Mouse (Mus musculus) intestine, postnatal 0 days (tissue): Measurements from ENCODE around the gene Vps8. TPM values are rescaled to one million over a fixed set of nuclear protein-coding genes. Genes with fewer than 3 reads are reported as not detected.

ENCODE experiments used
- ATAC-seq: fragments of 200-750 bp; cut with Nextera tagmentation; 2 replicates; pipeline ENCODE4 v1.8.0; 2017; ENCODE audit warnings: mild to moderate bottlenecking, moderate TSS enrichment, moderate library complexity
- H3K27ac ChIP-seq: fragments of 300-500 bp; sonication (generic); 2 replicates; pipeline ENCODE4 v1.5.1; 2014; ENCODE audit warnings: mild to moderate bottlenecking, low read depth, low read length, moderate library complexity
- H3K27me3 ChIP-seq: fragments of 300-500 bp; sonication (generic); replicated peaks from 2 replicates; pipeline ENCODE4 v1.6.1; 2014; ENCODE audit warnings: low read length, mixed read lengths; ENCODE audit not compliant: control insufficient read depth, insufficient read depth
- H3K36me3 ChIP-seq: fragments of 300-500 bp; sonication (generic); 2 replicates; pipeline ENCODE4 v1.6.1; 2014; ENCODE audit warnings: mild to moderate bottlenecking, moderate library complexity; ENCODE audit not compliant: control insufficient read depth, insufficient read depth
- H3K4me1 ChIP-seq: fragments of 300-500 bp; sonication (generic); replicated peaks from 2 replicates; pipeline ENCODE4 v1.6.1; 2014; ENCODE audit warnings: antibody characterized with exemption, low read length, mixed read lengths; ENCODE audit not compliant: control insufficient read depth, insufficient read depth
- H3K4me2 ChIP-seq: fragments of 300-500 bp; sonication (generic); replicated peaks from 2 replicates; pipeline ENCODE4 v1.6.1; 2014; ENCODE audit warnings: low read depth, mild to moderate bottlenecking, moderate library complexity
- H3K4me3 ChIP-seq: fragments of 300-500 bp; sonication (generic); 2 replicates; pipeline ENCODE4 v1.5.1; 2014; ENCODE audit warnings: low read depth, low read length
- H3K9ac ChIP-seq: fragments of 300-500 bp; sonication (generic); 2 replicates; pipeline ENCODE4 v1.6.1; 2014; ENCODE audit warnings: mild to moderate bottlenecking, low read depth, low read length
- H3K9me3 ChIP-seq: fragments of 300-500 bp; sonication (generic); 2 replicates; pipeline ENCODE4 v1.6.1; 2016; ENCODE audit warnings: mixed run types; ENCODE audit not compliant: control insufficient read depth
- CTCF ChIP-seq: sonication (generic); IDR thresholded peaks from 2 replicates; pipeline ENCODE4 v1.5.1; 2016; ENCODE audit warnings: low read depth, mild to moderate bottlenecking, control low read depth, antibody characterized with exemption, moderate library complexity
- WGBS: fragments of 180-500 bp; shearing (Covaris S2); extraction: QIAGEN DNeasy Blood & Tissue Kit; methylation state at CpG from one replicate; pipeline ENCODE4 v1.1.7; 2014; 5-methylcytosine and 5-hydroxymethylcytosine counted together
- polyA plus RNA-seq: library from polyadenylated mRNA; unstranded; fragments of >200 nt; fragmentation: Nextera tagmentation; extraction: Ambion mirVana; gene quantifications from 2 replicates; pipeline ENCODE4 v1.2.1, GENCODE M21; 2015

Vps8 gene
- polyA plus RNA-seq, 1 experiment from 2014 or later = 6.6 TPM

- Histone ChIP-seq H3K4me2 (no peak overlapping the region), H3K9ac (no peak overlapping the region), H3K27me3 (no peaks in the 10 kb centered on the region), H3K4me1 (no peaks in the 10 kb centered on the region), H3K4me3 (no peak overlapping the region), H3K36me3 (no peaks in the 10 kb centered on the region), H3K9me3 (no peaks in the 10 kb centered on the region), H3K27ac (no peak overlapping the region)
- no peak for TF ChIP-seq CTCF
- ATAC-seq = no peak
- WGBS = 78% methylated on average over 6 of the region's 6 CpGs
These were observed 203.1 kb downstream of the Vps8 start for GRCm38 (mm10) chr16:21625784-21626634.

- H3K4me3 ChIP-seq = no peak overlapping the region
- no peak overlapping the region for H3K27ac ChIP-seq
- no peak for TF ChIP-seq CTCF
- H3K36me3 ChIP-seq = no peaks in the 10 kb centered on the region
- ATAC-seq = no peak
- no peak overlapping the region for H3K4me2 ChIP-seq
- H3K4me1 ChIP-seq = no peaks in the 10 kb centered on the region
- WGBS = 86% methylated on average over 6 of the region's 6 CpGs
- no peaks in the 10 kb centered on the region for H3K9me3 ChIP-seq
- H3K9ac ChIP-seq = no peak overlapping the region
- no peaks in the 10 kb centered on the region for H3K27me3 ChIP-seq
These were observed 204.3 kb downstream of the Vps8 start for GRCm38 (mm10) chr16:21627248-21627647.

- TF ChIP-seq CTCF = no peak
- no peak for ATAC-seq
- no peak overlapping the region for H3K9ac ChIP-seq
- H3K4me1 ChIP-seq = no peaks in the 10 kb centered on the region
- 68% methylated on average over 13 of the region's 13 CpGs for WGBS
- H3K36me3 ChIP-seq = no peaks in the 10 kb centered on the region
- H3K27me3 ChIP-seq = no peaks in the 10 kb centered on the region
- no peak overlapping the region for H3K4me2 ChIP-seq
- H3K4me3 ChIP-seq = no peak overlapping the region
- H3K27ac ChIP-seq = no peak overlapping the region
- no peaks in the 10 kb centered on the region for H3K9me3 ChIP-seq
These were observed 205.2 kb downstream of the Vps8 start for GRCm38 (mm10) chr16:21628061-21628591.

GRCm38 (mm10) chr16:21630614-21631013, 207.7 kb downstream of the Vps8 start:
- H3K27ac ChIP-seq = no peak overlapping the region
- H3K9ac ChIP-seq = no peak overlapping the region
- H3K4me3 ChIP-seq = no peak overlapping the region
- WGBS = 86% methylated on average over 4 of the region's 4 CpGs
- H3K4me1 ChIP-seq = no peaks in the 10 kb centered on the region
- TF ChIP-seq CTCF = no peak
- H3K27me3 ChIP-seq = no peaks in the 10 kb centered on the region
- no peak overlapping the region for H3K4me2 ChIP-seq
- H3K36me3 ChIP-seq = no peaks in the 10 kb centered on the region
- H3K9me3 ChIP-seq = no peaks in the 10 kb centered on the region
- ATAC-seq = no peak

GRCm38 (mm10) chr16:21631815-21632222, 208.9 kb downstream of the Vps8 start:
- Histone ChIP-seq H3K4me2 (no peak overlapping the region), H3K9ac (no peak overlapping the region), H3K36me3 (no peaks in the 10 kb centered on the region), H3K27ac (no peak overlapping the region; the same call in 1 of the 2 replicates), H3K9me3 (no peaks in the 10 kb centered on the region), H3K4me3 (no peak overlapping the region), H3K27me3 (no peaks in the 10 kb centered on the region), H3K4me1 (no peaks in the 10 kb centered on the region)
- no peak for ATAC-seq
- no peak for TF ChIP-seq CTCF
- WGBS = 67% methylated on average over 4 of the region's 4 CpGs

GRCm38 (mm10) chr16:21634460-21634859, 211.5 kb downstream of the Vps8 start:
- no peaks in the 10 kb centered on the region for H3K4me1 ChIP-seq
- H3K36me3 ChIP-seq = no peaks in the 10 kb centered on the region
- no peaks in the 10 kb centered on the region for H3K9me3 ChIP-seq
- no peak overlapping the region for H3K9ac ChIP-seq
- no peak overlapping the region for H3K4me2 ChIP-seq
- H3K4me3 ChIP-seq = no peak overlapping the region
- no peak for TF ChIP-seq CTCF
- no peaks in the 10 kb centered on the region for H3K27me3 ChIP-seq
- no peak overlapping the region for H3K27ac ChIP-seq
- ATAC-seq = no peak
